Mouse (Mus musculus) lung, postnatal 14 days (tissue): ENCODE results near the gene Dock9.
A peak's percentile ranks its signal among the peaks of the same experiment; 100 is the strongest.
"Not testable (repeated sequence)": the region's sequence is repeated elsewhere in the genome, so short reads cannot be mapped to it uniquely, and the experiment has no call there.

ENCODE experiments used
- DNase-seq: peaks from one replicate; pipeline ENCODE4 v3.0.0; 2021

The Dock9 gene

GRCm38 (mm10) chr14:121734217-121734616 is 63.4 kb downstream of the Dock9 start:
- DNase-seq: no peak

GRCm38 (mm10) chr14:121733694-121734093 is 63.9 kb downstream of the Dock9 start:
- no peak for DNase-seq

- DNase-seq: no peak
Observed at GRCm38 (mm10) chr14:121732196-121732595, 65.4 kb downstream of the Dock9 start.

- DNase-seq: no peak
Observed at GRCm38 (mm10) chr14:121731688-121732168, 65.9 kb downstream of the Dock9 start.

- DNase-seq: no peak
Observed at GRCm38 (mm10) chr14:121730966-121731365, 66.7 kb downstream of the Dock9 start.

GRCm38 (mm10) chr14:121727996-121728395 is 69.6 kb downstream of the Dock9 start:
- no peak for DNase-seq

GRCm38 (mm10) chr14:121724501-121724900 is 73.1 kb downstream of the Dock9 start:
- DNase-seq: no peak

GRCm38 (mm10) chr14:121722774-121723173 is 74.9 kb downstream of the Dock9 start:
- DNase-seq: no peak

GRCm38 (mm10) chr14:121721431-121721830 is 76.2 kb downstream of the Dock9 start:
- no peak for DNase-seq

- peak; percentile 63 for DNase-seq
Observed at GRCm38 (mm10) chr14:121719638-121720601, 77.7 kb downstream of the Dock9 start.

GRCm38 (mm10) chr14:121714799-121715198 is 82.8 kb downstream of the Dock9 start:
- DNase-seq: not testable (repeated sequence)

GRCm38 (mm10) chr14:121714268-121714667 is 83.4 kb downstream of the Dock9 start:
- DNase-seq: no peak

GRCm38 (mm10) chr14:121713830-121714197 is 83.8 kb downstream of the Dock9 start:
- no peak for DNase-seq

GRCm38 (mm10) chr14:121713166-121713829 is 84.3 kb downstream of the Dock9 start:
- no peak for DNase-seq

GRCm38 (mm10) chr14:121711089-121711826 is 86.4 kb downstream of the Dock9 start:
- DNase-seq: no peak

GRCm38 (mm10) chr14:121710130-121710529 is 87.5 kb downstream of the Dock9 start:
- no peak for DNase-seq

- no peak for DNase-seq
Observed at GRCm38 (mm10) chr14:121708244-121708643, 89.4 kb downstream of the Dock9 start.

- DNase-seq: no peak
Observed at GRCm38 (mm10) chr14:121706482-121706901, 91.1 kb downstream of the Dock9 start.

- DNase-seq: no peak
Observed at GRCm38 (mm10) chr14:121705644-121706043, 92.0 kb downstream of the Dock9 start.

GRCm38 (mm10) chr14:121702534-121702933 is 95.1 kb downstream of the Dock9 start:
- no peak for DNase-seq

- no peak for DNase-seq
Observed at GRCm38 (mm10) chr14:121700013-121700412, 97.6 kb downstream of the Dock9 start.

GRCm38 (mm10) chr14:121698620-121698950 is 99.1 kb downstream of the Dock9 start:
- no peak for DNase-seq
